Mouse (Mus musculus): ENCODE results near the gene Myo16.

The Myo16 gene

GRCm38 (mm10) chr8:10562636-10563035 lies 408.9 kb downstream of the Myo16 start:
- no peak for DNase-seq

- DNase-seq: no peak
These were observed 411.7 kb downstream of the Myo16 start for GRCm38 (mm10) chr8:10565231-10566029.

DNA sequence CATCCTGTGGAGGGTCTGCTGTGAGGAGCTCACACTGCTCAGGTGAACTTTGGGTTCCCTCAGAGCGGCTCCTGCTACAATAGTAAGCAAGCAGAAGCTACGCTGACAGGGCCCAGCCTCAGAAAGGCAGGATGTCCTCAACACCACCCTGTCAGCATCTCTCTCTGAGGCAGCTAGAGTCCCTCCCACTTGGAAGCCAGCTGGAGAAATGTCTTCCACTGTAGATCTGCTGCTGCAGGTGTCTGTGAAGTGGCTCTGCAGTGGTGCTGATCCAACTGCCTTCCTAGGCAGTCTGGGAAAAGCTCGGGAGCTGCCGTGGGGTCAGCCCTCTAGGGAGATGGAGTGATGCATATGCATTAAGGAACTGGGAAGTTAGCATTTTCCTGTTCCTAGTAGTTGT lies 414.7 kb downstream of the Myo16 start:
- no peak for DNase-seq

DNA sequence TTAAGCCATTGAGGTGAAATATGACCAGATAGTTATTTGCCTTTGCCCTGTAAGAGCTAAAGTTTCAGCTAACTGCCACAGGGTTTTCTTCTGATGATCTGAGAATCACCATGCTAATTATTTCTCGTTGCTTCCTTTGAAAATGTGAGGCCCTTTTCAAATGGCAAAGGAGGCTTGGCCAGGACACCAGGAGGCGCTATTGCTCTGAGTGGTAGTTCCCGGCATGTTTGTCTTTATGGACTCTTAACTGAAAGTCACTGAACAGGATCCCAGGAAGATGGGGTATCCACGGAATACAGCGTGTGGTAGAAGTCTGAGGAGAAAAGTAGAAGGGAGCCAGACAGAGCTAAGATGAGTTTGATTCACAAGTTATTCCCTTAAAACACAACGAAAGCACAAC lies 420.4 kb downstream of the Myo16 start:
- DNase-seq: peak; percentile 79

DNA sequence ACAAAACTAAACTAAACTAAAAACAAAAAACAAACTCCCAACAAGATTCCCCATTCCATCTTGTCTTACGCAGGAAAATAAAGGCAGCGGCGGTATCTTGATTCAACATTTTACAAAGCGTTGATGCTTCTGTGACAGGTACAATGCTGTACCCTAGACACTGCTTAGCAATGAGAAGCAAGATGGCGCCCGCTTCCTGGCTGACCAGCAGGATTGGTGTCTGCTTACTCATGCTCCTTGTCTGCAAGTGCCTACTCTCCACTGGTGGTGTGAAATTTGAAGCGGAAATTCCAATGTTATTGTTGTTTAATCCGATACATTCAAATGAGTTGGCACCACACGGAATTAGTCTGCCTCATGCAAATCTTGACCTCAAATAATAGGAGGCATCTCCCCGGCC lies 421.5 kb downstream of the Myo16 start:
- DNase-seq: no peak

GRCm38 (mm10) chr8:10586956-10587744 lies 433.4 kb downstream of the Myo16 start:
- DNase-seq: peak; percentile 40

DNA sequence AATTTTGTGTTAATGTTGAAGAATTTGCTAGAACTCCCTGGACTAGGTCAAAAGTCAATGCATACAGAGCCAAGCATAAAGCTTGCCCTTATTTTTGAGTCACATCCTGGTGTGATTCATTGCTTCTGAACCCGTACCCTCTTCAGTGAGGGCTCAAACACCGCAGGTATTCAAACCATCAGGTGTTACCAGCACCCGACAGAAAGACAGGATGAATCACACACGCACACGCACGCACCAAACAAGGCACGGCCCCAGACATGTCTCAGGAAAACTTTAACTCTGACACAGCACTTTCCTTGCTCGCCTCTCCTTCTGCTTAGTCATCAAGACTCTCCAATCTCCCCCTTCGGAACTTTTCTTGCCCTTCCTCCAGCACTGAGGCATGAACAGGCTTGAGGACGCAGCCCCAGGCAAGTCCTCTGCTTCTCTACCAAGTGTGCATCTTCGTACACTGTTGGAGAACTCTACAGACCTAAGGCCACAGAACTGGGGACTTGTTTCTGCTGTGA lies 435.8 kb downstream of the Myo16 start:
- no peak for DNase-seq

- DNase-seq: no peak
These were observed 439.2 kb downstream of the Myo16 start for GRCm38 (mm10) chr8:10592917-10593316.

DNA sequence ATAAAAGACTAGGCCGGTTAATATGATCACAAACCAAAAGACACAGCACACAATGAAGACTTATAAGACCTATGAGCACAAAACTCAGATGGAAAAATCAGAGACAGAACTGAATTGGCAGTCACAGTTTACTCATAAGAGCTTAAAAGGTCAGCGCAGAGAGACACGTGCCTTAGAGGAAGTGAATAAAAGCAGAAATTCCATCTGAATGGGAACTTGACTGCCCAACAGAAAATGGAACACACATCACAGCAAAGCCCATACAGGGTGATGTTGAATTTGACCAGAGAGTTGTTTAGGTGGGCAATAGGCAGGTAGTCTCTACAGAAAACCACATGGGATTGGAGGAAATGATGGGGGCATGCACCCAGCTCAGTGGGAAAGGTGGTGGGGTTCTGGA lies 442.6 kb downstream of the Myo16 start:
- no peak for DNase-seq

GRCm38 (mm10) chr8:10597595-10597994 lies 443.9 kb downstream of the Myo16 start:
- no peak for DNase-seq

DNA sequence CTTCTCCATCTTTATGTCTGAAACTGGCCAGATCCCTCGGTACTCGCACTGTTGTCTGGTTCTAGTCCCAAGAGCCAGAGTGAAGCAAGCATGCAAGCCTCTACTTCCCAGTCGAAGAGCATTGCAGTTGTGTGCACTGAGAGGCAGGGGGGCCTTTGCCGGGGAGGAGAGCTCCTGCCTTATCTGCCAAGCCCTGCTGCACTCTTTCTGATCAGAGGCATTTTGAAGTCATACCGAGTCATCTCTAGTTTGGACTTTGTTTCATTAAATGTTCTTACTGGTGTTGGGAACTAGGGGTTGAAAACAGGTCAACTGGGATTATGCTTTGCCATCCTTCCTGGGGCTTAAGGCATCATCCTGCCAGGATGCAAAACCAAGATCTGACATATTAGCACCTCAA lies 445.2 kb downstream of the Myo16 start:
- DNase-seq: no peak

- DNase-seq: no peak
These were observed 452.5 kb downstream of the Myo16 start for GRCm38 (mm10) chr8:10606028-10606815.

GRCm38 (mm10) chr8:10606816-10607209 lies 453.1 kb downstream of the Myo16 start:
- DNase-seq: no peak

- no peak for DNase-seq
These were observed 457.9 kb downstream of the Myo16 start for GRCm38 (mm10) chr8:10611636-10612035.

GRCm38 (mm10) chr8:10613371-10613770 lies 459.7 kb downstream of the Myo16 start:
- DNase-seq: no peak

DNA sequence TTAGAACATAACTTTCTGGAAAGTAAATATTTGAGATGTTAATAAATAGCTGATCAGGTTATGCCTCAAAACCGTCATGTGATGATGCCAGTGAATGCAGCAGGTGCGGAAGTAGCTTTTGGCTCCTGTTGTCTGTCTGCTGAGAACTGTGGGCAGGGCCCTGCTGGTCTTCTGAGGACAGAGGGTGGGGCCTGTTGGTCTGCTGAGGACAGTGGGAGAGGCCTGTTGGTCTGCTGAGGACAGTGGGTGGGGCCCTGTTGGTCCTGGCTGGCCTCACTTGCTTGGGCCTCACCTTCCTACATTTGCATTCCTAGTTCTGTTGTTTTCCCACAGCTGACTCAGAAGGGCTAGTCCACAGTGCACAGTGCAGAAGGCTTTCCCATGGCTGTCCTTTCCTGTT lies 466.0 kb downstream of the Myo16 start:
- DNase-seq: peak; percentile 10

- DNase-seq: no peak
These were observed 471.6 kb downstream of the Myo16 start for GRCm38 (mm10) chr8:10625262-10625661.

DNA sequence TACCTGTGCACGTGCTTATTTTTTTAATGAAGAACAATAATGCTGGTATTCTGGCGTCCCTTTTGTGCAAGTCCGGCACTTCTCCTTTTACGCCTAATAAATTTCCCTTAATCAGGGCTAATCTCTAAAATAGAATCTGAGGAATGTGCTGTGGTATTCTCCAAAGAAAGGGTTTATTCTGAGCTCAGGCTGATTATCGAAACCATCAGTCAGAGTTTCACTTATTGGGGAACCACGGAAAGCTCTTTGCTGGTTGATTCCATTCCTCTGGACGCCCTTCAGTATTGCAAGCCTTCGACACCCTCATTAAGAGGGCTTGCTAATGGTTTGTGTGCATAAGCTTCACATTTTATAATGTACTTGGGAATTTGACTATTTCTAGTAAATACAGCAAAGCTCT lies 475.0 kb downstream of the Myo16 start:
- DNase-seq: no peak

GRCm38 (mm10) chr8:10629862-10630261 lies 476.2 kb downstream of the Myo16 start:
- DNase-seq: no peak

- DNase-seq: no peak
These were observed 477.3 kb downstream of the Myo16 start for GRCm38 (mm10) chr8:10631006-10631405.

DNA sequence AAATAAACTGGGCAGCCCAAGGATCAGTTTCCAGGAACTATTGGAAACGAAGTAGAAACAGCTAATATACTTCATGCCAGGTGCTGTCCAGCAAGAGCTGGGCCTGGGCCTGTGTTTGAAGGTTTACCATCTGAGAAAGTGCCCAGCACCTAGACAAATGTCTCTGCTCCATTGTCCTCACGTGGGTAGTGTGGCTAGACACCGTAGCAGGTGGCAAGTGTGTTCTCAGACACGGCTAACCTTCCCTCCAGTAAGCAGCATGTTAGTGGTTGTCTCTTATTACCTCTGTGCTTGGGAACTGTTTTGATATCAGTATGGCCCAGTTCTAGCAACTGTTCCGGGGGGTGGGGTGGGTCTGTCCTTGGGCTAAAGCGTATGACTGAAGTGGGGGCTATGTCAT lies 478.9 kb downstream of the Myo16 start:
- no peak for DNase-seq

GRCm38 (mm10) chr8:10633360-10634140 lies 479.8 kb downstream of the Myo16 start:
- DNase-seq: no peak

Measured in kidney, adult 18-20 months (tissue).